Mouse (Mus musculus): ENCODE measurements around the gene Serp2. TPM values are rescaled to one million over a fixed set of nuclear protein-coding genes. Genes with fewer than 3 reads are reported as not detected.

The Serp2 gene
- polyA plus RNA-seq, 1 experiment from 2014 or later: 7.3 TPM

- 88% methylated on average over 12 of the region's 12 CpGs for WGBS
- no peak overlapping the region for H3K27ac ChIP-seq (replicated peaks)
- no peaks in the 10 kb centered on the region for H3K27me3 ChIP-seq
- no peaks in the 10 kb centered on the region for H3K9me3 ChIP-seq (replicated peaks)
- no peak overlapping the region for H3K4me3 ChIP-seq (replicated peaks)
- no peaks in the 10 kb centered on the region for H3K36me3 ChIP-seq
- no peaks in the 10 kb centered on the region; the same call in 1 of the 2 replicates for H3K4me1 ChIP-seq
- no peak overlapping the region for H3K9ac ChIP-seq
- ATAC-seq (ENCODE audit: insufficient number of reproducible peaks, low FRiP score, low TSS enrichment, low read depth): no peak
- no peak overlapping the region for H3K4me2 ChIP-seq (replicated peaks)
Observed at GRCm38 (mm10) chr14:76592721-76593120, 36.0 kb upstream of the Serp2 start.

DNA sequence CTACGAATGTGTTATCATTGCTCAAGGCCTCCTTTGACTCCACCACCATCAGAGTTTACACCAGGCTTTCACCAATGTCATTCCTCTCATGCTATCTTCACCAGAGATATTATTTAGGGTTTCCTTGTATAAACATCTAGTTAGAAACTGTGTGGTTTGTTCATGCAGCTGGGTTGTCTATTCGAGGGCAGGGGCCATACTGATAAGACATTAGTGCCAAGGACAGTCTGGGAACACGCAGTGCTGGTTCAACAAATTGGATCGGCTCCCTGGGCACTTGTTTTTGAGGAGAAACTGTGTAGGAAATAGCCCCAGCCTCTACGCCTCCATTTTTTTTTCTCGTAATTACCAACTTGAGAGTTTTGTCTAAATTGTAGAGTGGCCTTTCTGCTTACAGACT lies 35.4 kb upstream of the Serp2 start:
- H3K4me2 ChIP-seq (replicated peaks): no peak overlapping the region
- H3K27ac ChIP-seq (replicated peaks): no peak overlapping the region
- no peaks in the 10 kb centered on the region for H3K27me3 ChIP-seq
- 85% methylated on average over 6 of the region's 6 CpGs for WGBS
- H3K9me3 ChIP-seq (replicated peaks): no peaks in the 10 kb centered on the region
- no peak overlapping the region for H3K9ac ChIP-seq
- H3K36me3 ChIP-seq: no peaks in the 10 kb centered on the region
- no peaks in the 10 kb centered on the region; the same call in 1 of the 2 replicates for H3K4me1 ChIP-seq
- H3K4me3 ChIP-seq (replicated peaks): no peak overlapping the region
- ATAC-seq (ENCODE audit: insufficient number of reproducible peaks, low FRiP score, low TSS enrichment, low read depth): no peak

GRCm38 (mm10) chr14:76590134-76590533 lies 33.4 kb upstream of the Serp2 start:
- H3K9ac ChIP-seq: no peak overlapping the region
- 84% methylated on average over 7 of the region's 7 CpGs for WGBS
- H3K4me3 ChIP-seq (replicated peaks): no peak overlapping the region
- no peak for ATAC-seq (ENCODE audit: insufficient number of reproducible peaks, low FRiP score, low TSS enrichment, low read depth)
- H3K27ac ChIP-seq (replicated peaks): no peak overlapping the region
- H3K9me3 ChIP-seq (replicated peaks): no peaks in the 10 kb centered on the region
- H3K36me3 ChIP-seq: no peaks in the 10 kb centered on the region
- H3K4me1 ChIP-seq: no peaks in the 10 kb centered on the region
- no peaks in the 10 kb centered on the region for H3K27me3 ChIP-seq
- H3K4me2 ChIP-seq (replicated peaks): no peak overlapping the region

DNA sequence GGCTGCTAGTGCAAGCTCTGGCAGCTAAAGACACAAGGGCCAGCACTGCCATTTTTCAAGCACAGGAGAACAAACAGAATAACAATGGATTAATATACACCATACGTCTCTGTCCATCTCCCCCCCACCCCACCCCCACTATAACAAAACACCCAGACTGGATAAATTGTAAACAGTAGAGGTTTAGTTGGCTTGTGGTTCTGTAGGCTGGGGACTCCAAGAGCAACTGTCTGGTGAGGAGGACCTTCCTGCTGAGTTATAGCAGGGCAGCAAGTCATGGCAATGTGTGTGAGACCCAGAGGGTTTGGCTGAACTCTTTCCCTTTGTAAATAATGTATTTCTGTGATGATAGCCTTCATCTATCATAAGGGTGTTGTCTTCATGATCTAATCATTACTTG lies 33.0 kb upstream of the Serp2 start:
- H3K4me3 ChIP-seq (replicated peaks): no peak overlapping the region
- no peak overlapping the region for H3K27ac ChIP-seq (replicated peaks)
- no peak overlapping the region for H3K4me2 ChIP-seq (replicated peaks)
- ATAC-seq (ENCODE audit: insufficient number of reproducible peaks, low FRiP score, low TSS enrichment, low read depth): no peak
- H3K36me3 ChIP-seq: no peaks in the 10 kb centered on the region
- H3K4me1 ChIP-seq: no peaks in the 10 kb centered on the region
- no peaks in the 10 kb centered on the region for H3K9me3 ChIP-seq (replicated peaks)
- 71% methylated on average over 1 of the region's 1 CpGs for WGBS
- no peaks in the 10 kb centered on the region for H3K27me3 ChIP-seq
- no peak overlapping the region for H3K9ac ChIP-seq

- no peak; the same call in 1 of the 2 replicates for ATAC-seq (ENCODE audit: insufficient number of reproducible peaks, low FRiP score, low TSS enrichment, low read depth)
Observed at GRCm38 (mm10) chr14:76585831-76586405, 29.2 kb upstream of the Serp2 start.

GRCm38 (mm10) chr14:76583985-76584384 lies 27.3 kb upstream of the Serp2 start:
- no peak for ATAC-seq (ENCODE audit: insufficient number of reproducible peaks, low FRiP score, low TSS enrichment, low read depth)
- no peak overlapping the region for H3K4me3 ChIP-seq (replicated peaks)
- H3K36me3 ChIP-seq: no peaks in the 10 kb centered on the region
- H3K4me1 ChIP-seq: no peaks in the 10 kb centered on the region
- no peaks in the 10 kb centered on the region for H3K27me3 ChIP-seq
- H3K27ac ChIP-seq (replicated peaks): no peak overlapping the region
- no peak overlapping the region for H3K4me2 ChIP-seq (replicated peaks)
- H3K9me3 ChIP-seq (replicated peaks): no peaks in the 10 kb centered on the region
- H3K9ac ChIP-seq: no peak overlapping the region
- 81% methylated on average over 7 of the region's 7 CpGs for WGBS

More at GRCm38 (mm10) chr14:76585831-76586405, 29.2 kb upstream of the Serp2 start:
- H3K36me3 ChIP-seq: no peaks in the 10 kb centered on the region
- H3K27me3 ChIP-seq: no peaks in the 10 kb centered on the region
- H3K9ac ChIP-seq: no peak overlapping the region
- H3K4me3 ChIP-seq (replicated peaks): no peak overlapping the region
- H3K4me2 ChIP-seq (replicated peaks): no peak overlapping the region
- no peaks in the 10 kb centered on the region for H3K9me3 ChIP-seq (replicated peaks)
- no peak overlapping the region for H3K27ac ChIP-seq (replicated peaks)
- no peaks in the 10 kb centered on the region for H3K4me1 ChIP-seq
- 38% methylated on average over 13 of the region's 13 CpGs for WGBS

DNA sequence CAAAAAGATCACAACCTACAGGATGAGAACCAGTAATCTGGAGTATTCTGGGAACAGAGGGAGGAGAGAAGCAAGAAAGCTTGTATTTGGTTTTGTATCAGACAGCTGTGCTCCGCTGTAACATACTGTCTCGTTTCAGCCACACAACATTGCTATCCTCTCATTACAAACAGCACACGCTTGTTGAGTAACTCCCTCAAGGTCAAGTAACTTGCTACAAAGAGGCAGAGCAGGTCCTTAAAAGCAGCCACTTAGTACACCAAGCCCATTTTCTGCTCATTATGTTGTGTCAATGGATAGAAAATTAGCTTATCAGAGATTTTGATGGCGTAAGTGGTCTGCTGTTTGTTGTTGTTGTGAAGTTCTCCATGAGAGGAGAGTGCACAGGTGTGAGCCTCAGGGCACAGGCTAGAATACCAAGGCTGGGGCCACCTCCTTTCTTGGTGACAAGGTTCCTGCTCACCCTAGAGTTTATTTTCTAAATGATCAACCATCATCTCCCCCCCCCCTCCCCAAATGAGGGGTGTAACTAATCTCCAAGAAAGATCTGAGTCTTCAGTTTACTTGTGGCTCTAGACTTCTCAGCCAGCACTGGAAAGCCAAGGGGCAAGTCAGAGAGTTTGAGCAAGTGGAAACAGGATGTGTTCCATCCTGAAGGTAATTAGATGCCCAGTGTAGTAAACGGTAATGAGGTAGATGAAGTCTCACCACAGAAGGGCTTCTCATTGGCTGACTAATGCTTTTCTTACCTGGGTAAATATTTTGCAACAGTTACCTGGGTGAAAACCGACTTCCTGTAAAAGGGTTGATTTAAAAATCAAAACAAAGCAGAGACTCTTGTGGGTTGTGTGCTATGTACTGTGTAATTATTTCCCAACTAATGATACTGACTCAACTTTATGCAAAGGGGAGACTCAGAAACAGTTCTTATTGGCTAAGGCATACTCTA lies 25.6 kb upstream of the Serp2 start:
- ATAC-seq (ENCODE audit: insufficient number of reproducible peaks, low FRiP score, low TSS enrichment, low read depth): peak; percentile 61; the same call in 1 of the 2 replicates
- Histone ChIP-seq H3K4me1 (no peaks in the 10 kb centered on the region), H3K4me3 (replicated peaks) (no peak overlapping the region), H3K36me3 (no peaks in the 10 kb centered on the region), H3K27ac (replicated peaks) (peak overlapping the region; percentile 34; the same call in 1 of the 2 replicates), H3K9ac (no peak overlapping the region), H3K9me3 (replicated peaks) (no peaks in the 10 kb centered on the region), H3K4me2 (replicated peaks) (no peak overlapping the region), H3K27me3 (no peaks in the 10 kb centered on the region)
- 56% methylated on average over 6 of the region's 6 CpGs for WGBS

GRCm38 (mm10) chr14:76579660-76580061 lies 23.0 kb upstream of the Serp2 start:
- H3K36me3 ChIP-seq: no peaks in the 10 kb centered on the region
- 75% methylated on average over 2 of the region's 2 CpGs for WGBS
- H3K9ac ChIP-seq: no peak overlapping the region
- no peaks in the 10 kb centered on the region for H3K27me3 ChIP-seq
- H3K4me2 ChIP-seq (replicated peaks): no peak overlapping the region
- H3K4me1 ChIP-seq: no peaks in the 10 kb centered on the region
- H3K27ac ChIP-seq (replicated peaks): no peak overlapping the region
- no peaks in the 10 kb centered on the region for H3K9me3 ChIP-seq (replicated peaks)
- ATAC-seq (ENCODE audit: insufficient number of reproducible peaks, low FRiP score, low TSS enrichment, low read depth): peak; percentile 41; the same call in 1 of the 2 replicates
- no peak overlapping the region for H3K4me3 ChIP-seq (replicated peaks)

DNA sequence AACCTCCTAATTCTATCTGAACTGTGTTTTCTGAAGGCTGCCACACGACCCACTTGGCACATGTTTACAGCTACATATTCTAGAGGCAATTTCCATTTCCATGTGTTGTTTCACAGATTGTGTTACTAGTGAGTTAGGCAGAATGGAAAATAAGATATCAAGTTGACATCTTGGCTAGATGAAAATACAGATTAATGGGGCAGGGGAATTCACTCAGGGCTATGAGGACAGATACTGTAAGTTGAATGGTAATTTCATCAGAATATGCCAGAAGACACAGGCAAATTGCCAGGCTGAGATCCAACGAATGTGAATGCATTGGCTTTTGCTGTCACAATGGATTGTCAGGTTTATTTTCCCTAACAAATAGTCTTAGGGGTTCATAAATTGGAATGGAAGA lies 21.2 kb upstream of the Serp2 start:
- WGBS: 26% methylated on average over 2 of the region's 2 CpGs
- Histone ChIP-seq H3K9ac (no peak overlapping the region), H3K27ac (replicated peaks) (no peak overlapping the region)

GRCm38 (mm10) chr14:76570292-76570691 lies 13.6 kb upstream of the Serp2 start:
- 73% methylated on average over 7 of the region's 7 CpGs for WGBS

More for the DNA sequence above, 21.2 kb upstream of the Serp2 start:
- H3K9me3 ChIP-seq (replicated peaks): no peaks in the 10 kb centered on the region
- H3K36me3 ChIP-seq: no peaks in the 10 kb centered on the region
- H3K27me3 ChIP-seq: no peaks in the 10 kb centered on the region
- ATAC-seq (ENCODE audit: insufficient number of reproducible peaks, low FRiP score, low TSS enrichment, low read depth): no peak
- H3K4me2 ChIP-seq (replicated peaks): no peak overlapping the region
- no peaks in the 10 kb centered on the region for H3K4me1 ChIP-seq
- no peak overlapping the region for H3K4me3 ChIP-seq (replicated peaks)

DNA sequence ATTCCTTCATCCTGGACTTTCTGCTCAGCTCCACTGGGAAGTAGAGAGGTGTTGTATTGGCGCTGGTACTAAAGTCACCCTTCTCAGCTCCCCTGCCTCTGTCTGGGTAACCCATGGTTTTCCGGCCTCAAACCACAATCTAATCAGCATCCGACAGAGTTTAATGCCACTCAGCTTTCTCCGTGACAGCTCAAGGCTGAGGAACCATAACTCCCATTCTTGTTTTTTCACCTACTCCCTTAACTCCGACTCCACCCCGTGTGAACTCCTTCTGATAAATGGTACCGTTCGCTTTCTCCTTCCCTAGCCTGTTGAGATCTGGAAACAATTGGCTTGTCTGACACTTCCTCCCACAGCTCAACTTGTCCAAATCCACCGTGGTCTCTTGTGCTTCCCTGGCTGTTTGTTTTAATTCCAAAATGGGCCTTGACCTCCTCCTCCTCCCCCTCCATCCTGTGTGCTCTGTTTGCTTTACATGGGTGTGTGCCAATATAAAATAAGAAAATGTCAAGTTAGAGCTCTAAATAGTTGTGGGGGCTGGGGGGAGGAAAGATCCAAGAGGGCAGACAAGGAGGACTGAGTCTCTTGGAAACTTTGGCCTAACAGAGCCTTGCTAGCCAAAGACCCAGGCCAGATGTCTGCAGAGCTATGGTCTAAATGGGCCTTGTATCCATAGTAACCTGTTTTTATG lies 12.7 kb upstream of the Serp2 start:
- peak overlapping the region; percentile 71 for H3K27ac ChIP-seq (replicated peaks)
- no peaks in the 10 kb centered on the region for H3K9me3 ChIP-seq (replicated peaks)
- no peak overlapping the region for H3K9ac ChIP-seq
- peak; percentile 57; the same call in 1 of the 2 replicates for ATAC-seq (ENCODE audit: insufficient number of reproducible peaks, low FRiP score, low TSS enrichment, low read depth)
- WGBS: 28% methylated on average over 9 of the region's 9 CpGs
- no peaks in the 10 kb centered on the region for H3K36me3 ChIP-seq
- peaks cover 19% of the 10 kb centered on the region for H3K4me1 ChIP-seq
- no peak overlapping the region for H3K4me2 ChIP-seq (replicated peaks)
- no peaks in the 10 kb centered on the region for H3K27me3 ChIP-seq
- H3K4me3 ChIP-seq (replicated peaks): no peak overlapping the region

More at GRCm38 (mm10) chr14:76570292-76570691, 13.6 kb upstream of the Serp2 start:
- H3K27me3 ChIP-seq: no peaks in the 10 kb centered on the region
- H3K4me3 ChIP-seq (replicated peaks): no peak overlapping the region
- H3K36me3 ChIP-seq: no peaks in the 10 kb centered on the region
- peak overlapping the region; percentile 69 for H3K27ac ChIP-seq (replicated peaks)
- peaks cover 19% of the 10 kb centered on the region for H3K4me1 ChIP-seq
- H3K4me2 ChIP-seq (replicated peaks): no peak overlapping the region
- ATAC-seq (ENCODE audit: insufficient number of reproducible peaks, low FRiP score, low TSS enrichment, low read depth): no peak
- no peaks in the 10 kb centered on the region for H3K9me3 ChIP-seq (replicated peaks)
- no peak overlapping the region for H3K9ac ChIP-seq

Measured in embryonic facial prominence, embryonic 15.5 days (tissue).